Mouse (Mus musculus): Measurements from ENCODE around the gene Hspa1l. TPM values are rescaled to one million over a fixed set of nuclear protein-coding genes. Genes with fewer than 3 reads are reported as not detected.
A peak's percentile ranks its signal among the peaks of the same experiment; 100 is the strongest.
"Not testable (repeated sequence)": the region's sequence is repeated elsewhere in the genome, so short reads cannot be mapped to it uniquely, and the experiment has no call there.

Hspa1l gene
- polyA plus RNA-seq, 1 experiment from 2014 or later, result 1.4 TPM

- H3K9ac ChIP-seq (replicated peaks), result no peak overlapping the region
- H3K4me2 ChIP-seq, result peak overlapping the region; percentile 44
- 0 out of 2 replicates have a peak overlapping the region, but pooled peaks have one; percentile 7 for H3K27ac ChIP-seq (replicated peaks)
- ATAC-seq (ENCODE audit: low FRiP score), result no peak; the same call in 1 of the 2 replicates
- no peaks in the 10 kb centered on the region for H3K27me3 ChIP-seq (replicated peaks)
- peaks cover 5% of the 10 kb centered on the region for H3K4me1 ChIP-seq
- H3K36me3 ChIP-seq, result no peaks in the 10 kb centered on the region
- peak overlapping the region; percentile 7 for H3K4me3 ChIP-seq (replicated peaks)
- H3K9me3 ChIP-seq (replicated peaks), result no peaks in the 10 kb centered on the region
- 8% methylated on average over 15 of the region's 15 CpGs for WGBS
Observed at GRCm38 (mm10) chr17:34941344-34942041, 31.0 kb upstream of the Hspa1l start.

DNA sequence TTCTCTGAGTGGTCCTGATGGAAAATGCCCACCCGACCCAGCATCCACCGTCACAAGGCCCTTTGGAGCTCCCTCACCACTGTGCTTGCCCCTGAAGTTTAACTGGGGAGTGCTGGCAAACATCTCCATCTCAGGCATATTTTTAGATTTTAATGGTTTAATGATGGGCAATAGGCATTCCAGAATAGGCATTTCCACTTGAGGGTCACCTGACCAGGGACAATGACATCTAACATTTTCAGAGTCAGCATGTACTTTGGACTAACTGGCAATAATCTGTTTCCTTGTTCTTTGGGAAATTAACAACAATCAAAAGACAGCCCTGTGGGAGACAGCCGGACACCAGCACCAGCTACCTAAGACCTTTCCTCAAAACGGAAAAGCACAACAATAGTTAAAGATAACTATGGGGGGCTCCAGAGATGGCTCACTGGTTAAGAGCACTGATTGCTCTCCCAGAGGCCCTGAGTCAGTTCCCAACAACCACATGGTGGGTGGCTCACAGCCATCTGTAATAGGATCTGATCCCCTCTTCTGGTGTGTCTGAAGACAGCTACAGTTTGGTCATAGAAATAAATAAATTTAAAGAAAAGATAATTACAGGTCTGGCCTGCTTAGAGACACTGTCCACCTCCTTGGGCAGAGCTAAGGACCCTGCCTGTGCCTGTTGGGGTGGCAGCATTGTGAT lies 29.2 kb upstream of the Hspa1l start:
- no peak for ATAC-seq (ENCODE audit: low FRiP score)
- no peaks in the 10 kb centered on the region for H3K27me3 ChIP-seq (replicated peaks)
- 68% methylated on average over 4 of the region's 4 CpGs for WGBS

DNA sequence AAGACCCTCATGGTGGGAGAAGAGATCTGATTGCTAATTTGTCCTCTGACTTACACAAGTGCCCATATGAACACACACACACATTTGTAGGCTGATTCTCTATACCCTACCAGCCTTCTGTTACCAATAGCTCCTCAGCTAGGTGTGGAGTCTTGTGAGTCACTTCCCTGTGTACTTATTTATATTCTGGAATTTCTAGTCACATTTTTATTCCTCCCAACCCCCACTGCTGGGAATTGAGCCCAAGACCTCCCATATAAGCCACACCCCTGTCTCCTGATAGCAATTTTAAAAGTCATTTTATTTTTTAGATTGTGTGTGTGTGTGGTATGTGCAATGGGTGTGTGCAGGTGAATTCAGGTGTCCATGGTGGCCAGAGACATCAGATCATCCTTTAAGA lies 28.1 kb upstream of the Hspa1l start:
- Histone ChIP-seq H3K36me3 (peaks cover under 1% of the 10 kb centered on the region; the same call in 1 of the 2 replicates), H3K27me3 (replicated peaks) (no peaks in the 10 kb centered on the region), H3K9ac (replicated peaks) (no peak overlapping the region), H3K4me2 (no peak overlapping the region), H3K27ac (replicated peaks) (no peak overlapping the region), H3K4me1 (peaks cover 5% of the 10 kb centered on the region), H3K4me3 (replicated peaks) (no peak overlapping the region), H3K9me3 (replicated peaks) (no peaks in the 10 kb centered on the region)
- no peak for ATAC-seq (ENCODE audit: low FRiP score)

More for the DNA sequence above, 29.2 kb upstream of the Hspa1l start:
- Histone ChIP-seq H3K4me1 (peaks cover 5% of the 10 kb centered on the region), H3K4me2 (no peak overlapping the region), H3K4me3 (replicated peaks) (no peak overlapping the region), H3K9ac (replicated peaks) (no peak overlapping the region), H3K9me3 (replicated peaks) (no peaks in the 10 kb centered on the region), H3K36me3 (no peaks in the 10 kb centered on the region), H3K27ac (replicated peaks) (no peak overlapping the region)

DNA sequence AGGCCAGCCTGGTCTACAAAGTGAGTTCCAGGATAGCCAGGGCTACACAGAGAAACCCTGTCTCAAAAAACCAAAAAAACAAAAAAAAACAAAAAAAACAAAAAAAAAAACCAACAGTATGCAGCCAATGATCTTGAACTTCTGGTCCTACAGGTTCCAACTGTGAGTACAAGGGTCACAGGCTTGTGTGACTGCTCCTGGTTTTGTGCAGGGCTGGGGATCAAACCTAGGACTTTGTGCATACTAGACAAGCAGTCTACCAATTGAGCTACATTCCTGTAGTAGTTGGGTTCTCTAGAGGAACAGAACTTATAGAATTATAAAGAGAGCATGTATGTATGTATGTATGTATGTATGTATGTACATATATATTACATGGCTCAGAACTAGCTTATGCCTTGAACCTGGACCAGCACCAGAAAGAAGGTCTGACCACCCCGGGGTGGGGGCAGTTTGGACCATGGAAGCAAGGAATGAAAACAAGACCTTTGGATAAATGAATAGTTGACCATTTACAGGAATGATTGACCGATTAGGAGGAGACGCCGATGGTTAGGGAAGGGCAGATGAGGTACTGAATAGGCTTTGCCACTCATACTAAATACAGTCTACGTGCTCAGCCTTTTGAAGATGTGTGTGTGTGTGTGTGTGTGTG lies 25.9 kb upstream of the Hspa1l start:
- Histone ChIP-seq H3K4me3 (replicated peaks) (no peak overlapping the region), H3K27ac (replicated peaks) (no peak overlapping the region), H3K9me3 (replicated peaks) (no peaks in the 10 kb centered on the region), H3K36me3 (peaks cover 15% of the 10 kb centered on the region), H3K9ac (replicated peaks) (no peak overlapping the region), H3K27me3 (replicated peaks) (no peaks in the 10 kb centered on the region), H3K4me2 (no peak overlapping the region), H3K4me1 (peaks cover 22% of the 10 kb centered on the region)
- no peak for ATAC-seq (ENCODE audit: low FRiP score)
- 94% methylated on average over 5 of the region's 5 CpGs for WGBS

- Histone ChIP-seq H3K4me1 (peaks cover 19% of the 10 kb centered on the region), H3K27ac (replicated peaks) (no peak overlapping the region)
- WGBS, result 31% methylated on average over 8 of the region's 8 CpGs
Observed at GRCm38 (mm10) chr17:34947606-34948005, 24.9 kb upstream of the Hspa1l start.

DNA sequence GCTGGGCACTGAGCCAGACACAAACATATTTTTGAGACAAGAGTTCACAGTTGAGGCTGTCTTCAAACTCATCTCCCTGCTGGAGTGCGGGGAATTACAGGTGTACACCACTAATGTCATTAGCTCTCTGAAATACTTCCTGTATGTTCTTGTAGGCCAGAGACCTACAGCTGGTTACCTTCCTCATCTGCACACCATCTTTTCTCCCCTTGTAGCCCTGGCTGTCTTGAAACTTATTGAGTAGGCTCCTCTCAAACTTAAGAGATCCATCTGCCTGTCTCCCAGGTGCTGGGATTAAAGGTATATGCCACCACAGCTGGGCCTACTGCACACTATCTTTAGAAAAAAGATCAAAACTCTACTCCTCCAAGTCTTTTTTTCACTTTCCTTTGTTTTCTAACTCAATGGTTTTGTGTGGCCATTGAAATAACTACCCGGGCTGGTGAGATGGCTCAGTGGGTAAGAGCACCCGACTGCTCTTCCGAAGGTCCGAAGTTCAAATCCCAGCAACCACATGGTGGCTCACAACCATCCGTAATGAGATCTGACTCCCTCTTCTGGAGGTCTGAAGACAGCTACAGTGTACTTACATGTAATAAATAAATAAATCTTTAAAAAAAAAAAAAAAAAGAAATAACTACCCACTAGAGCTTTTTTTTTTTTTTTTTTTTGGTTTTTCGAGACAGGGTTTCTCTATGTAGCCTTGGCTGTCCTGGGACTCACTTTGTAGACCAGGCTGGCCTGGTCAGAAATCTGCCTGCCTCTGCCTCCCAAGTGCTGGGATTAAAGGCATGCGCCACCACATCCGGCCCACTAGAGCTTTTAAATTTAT lies 23.6 kb upstream of the Hspa1l start:
- H3K27me3 ChIP-seq (replicated peaks); H3K4me3 ChIP-seq (replicated peaks); H3K27ac ChIP-seq (replicated peaks); H3K9me3 ChIP-seq (replicated peaks); ATAC-seq (ENCODE audit: low FRiP score); H3K9ac ChIP-seq (replicated peaks); H3K4me2 ChIP-seq: not testable (repeated sequence)
- Histone ChIP-seq H3K36me3 (peaks cover 15% of the 10 kb centered on the region), H3K4me1 (peaks cover 19% of the 10 kb centered on the region)
- 61% methylated on average over 9 of the region's 9 CpGs for WGBS

More at GRCm38 (mm10) chr17:34947606-34948005, 24.9 kb upstream of the Hspa1l start:
- H3K27me3 ChIP-seq (replicated peaks), result no peaks in the 10 kb centered on the region
- H3K9me3 ChIP-seq (replicated peaks), result no peaks in the 10 kb centered on the region
- H3K36me3 ChIP-seq, result peaks cover 15% of the 10 kb centered on the region
- no peak overlapping the region for H3K4me2 ChIP-seq
- H3K9ac ChIP-seq (replicated peaks), result no peak overlapping the region
- ATAC-seq (ENCODE audit: low FRiP score), result no peak
- H3K4me3 ChIP-seq (replicated peaks), result no peak overlapping the region

DNA sequence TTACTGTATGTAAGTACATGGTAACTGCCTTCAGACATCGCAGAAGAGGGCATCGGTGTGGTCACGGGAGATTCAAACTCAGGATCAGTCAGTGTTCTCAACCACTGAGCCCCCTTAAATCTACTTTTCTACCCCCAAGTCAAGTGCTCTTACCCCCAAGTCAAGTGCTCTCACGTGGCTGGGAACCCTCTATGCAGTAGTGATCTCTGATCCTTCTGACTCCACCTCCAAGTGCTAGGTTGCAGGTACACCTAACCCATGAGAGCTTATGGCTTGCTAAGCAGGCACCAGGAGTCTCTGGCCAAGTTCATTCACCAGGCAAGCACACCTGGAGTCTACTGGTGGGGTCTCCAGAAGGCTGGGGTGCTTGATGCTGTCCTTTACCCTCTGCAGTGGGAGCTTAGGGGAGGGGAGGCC lies 22.9 kb upstream of the Hspa1l start:
- no peaks in the 10 kb centered on the region for H3K9me3 ChIP-seq (replicated peaks)
- peaks cover 19% of the 10 kb centered on the region for H3K4me1 ChIP-seq
- no peak for ATAC-seq (ENCODE audit: low FRiP score)
- peaks cover 15% of the 10 kb centered on the region for H3K36me3 ChIP-seq
- no peak overlapping the region for H3K4me3 ChIP-seq (replicated peaks)
- no peak overlapping the region for H3K9ac ChIP-seq (replicated peaks)
- no peak overlapping the region for H3K27ac ChIP-seq (replicated peaks)
- H3K4me2 ChIP-seq, result no peak overlapping the region
- no peaks in the 10 kb centered on the region for H3K27me3 ChIP-seq (replicated peaks)
- 40% methylated on average over 4 of the region's 4 CpGs for WGBS

GRCm38 (mm10) chr17:34950514-34951455 lies 21.7 kb upstream of the Hspa1l start:
- Histone ChIP-seq H3K27me3 (replicated peaks) (peaks cover 12% of the 10 kb centered on the region), H3K9ac (replicated peaks) (peak overlapping the region; percentile 98), H3K4me3 (replicated peaks) (peak overlapping the region; percentile 73), H3K36me3 (peaks cover 15% of the 10 kb centered on the region), H3K4me2 (peak overlapping the region; percentile 84), H3K27ac (replicated peaks) (peak overlapping the region; percentile 89), H3K4me1 (peaks cover 19% of the 10 kb centered on the region), H3K9me3 (replicated peaks) (no peaks in the 10 kb centered on the region)
- WGBS, result 11% methylated on average over 10 of the region's 10 CpGs
- ATAC-seq (ENCODE audit: low FRiP score), result no peak

GRCm38 (mm10) chr17:34951636-34952377 lies 20.7 kb upstream of the Hspa1l start:
- peak; percentile 54 for ATAC-seq (ENCODE audit: low FRiP score)
- peaks cover 16% of the 10 kb centered on the region for H3K27me3 ChIP-seq (replicated peaks)
- peak overlapping the region; percentile 98 for H3K9ac ChIP-seq (replicated peaks)
- H3K4me2 ChIP-seq, result peak overlapping the region; percentile 84
- H3K9me3 ChIP-seq (replicated peaks), result no peaks in the 10 kb centered on the region
- peaks cover 15% of the 10 kb centered on the region for H3K36me3 ChIP-seq
- WGBS, result under 1% methylated on average over 29 of the region's 29 CpGs
- peaks cover 19% of the 10 kb centered on the region for H3K4me1 ChIP-seq
- peak overlapping the region; percentile 73 for H3K4me3 ChIP-seq (replicated peaks)
- H3K27ac ChIP-seq (replicated peaks), result peak overlapping the region; percentile 89

Measured in neural tube, embryonic 15.5 days (tissue).